In the genomic region with DNA sequence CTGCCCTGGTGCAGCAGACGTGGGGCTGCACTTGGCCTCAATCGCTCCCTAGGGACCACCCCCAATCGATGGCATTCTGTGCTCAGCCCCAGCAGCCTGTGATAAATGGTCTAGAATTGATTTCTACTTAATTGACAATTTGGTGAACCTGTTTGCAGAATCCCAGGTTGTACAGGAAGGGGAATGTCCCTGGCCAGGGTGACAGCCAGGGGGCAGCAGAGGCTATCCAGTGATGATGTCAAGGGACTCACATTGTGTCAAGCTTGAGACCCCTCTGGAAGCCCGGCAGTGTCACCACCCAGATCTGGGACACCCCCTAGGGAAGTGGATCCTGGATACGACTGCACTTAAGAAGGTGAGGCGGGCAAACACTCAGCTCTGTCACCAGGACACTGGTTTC, we compare ENCODE assay signal across 9 mouse cellular contexts. TPM values are rescaled to one million over a fixed set of nuclear protein-coding genes. Genes with fewer than 3 reads are reported as not detected.
A peak's percentile ranks its signal among the peaks of the same experiment; 100 is the strongest.
DNase-seq lines count a peak whose midpoint lies in the region; ATAC-seq and TF ChIP-seq lines count a peak whose summit lies in the region.
"Had no signal": no experiment of that assay in that cellular context is flagged by ENCODE, and none has a peak within 500 bp of the region (broad histone marks: within the 10 kb centered on the region; RNA-seq: fewer than 3 reads in every experiment).

No protein-coding gene starts in this region.

- no peaks in the 10 kb centered on the region for H3K27me3 ChIP-seq in intestine, postnatal 0 days (replicated peaks; ENCODE audit: control insufficient read depth, insufficient read depth, low read length)
- no peaks in the 10 kb centered on the region for H3K27me3 ChIP-seq in intestine, embryonic 16.5 days (replicated peaks; ENCODE audit: control insufficient read depth, insufficient read depth, low read length)
- peaks cover 72% of the 10 kb centered on the region for H3K27me3 ChIP-seq in C2C12 (ENCODE audit: control insufficient read depth, insufficient read depth, insufficient read length)
- H3K27me3 ChIP-seq in limb, embryonic 14.5 days (ENCODE audit: control insufficient read depth, insufficient read depth, low read length), result no peaks in the 10 kb centered on the region

- H3K79me3 ChIP-seq in C2C12 (ENCODE audit: low read depth), result no peaks in the 10 kb centered on the region

- H3ac ChIP-seq in C2C12 (ENCODE audit: control insufficient read depth, insufficient read length, low read depth), result no peak overlapping the region

- no peak overlapping the region for H3K4me3 ChIP-seq in intestine, postnatal 0 days (ENCODE audit: low read depth, low read length)
- H3K4me3 ChIP-seq in intestine, embryonic 16.5 days (ENCODE audit: low read length), result no peak overlapping the region
- H3K4me3 ChIP-seq in C2C12 (ENCODE audit: insufficient read depth, poor library complexity, severe bottlenecking), result no peak overlapping the region
- H3K4me3 ChIP-seq in limb, embryonic 14.5 days (replicated peaks; ENCODE audit: low read length), result no peak overlapping the region

- DNase-seq in T-cell, adult 2 months (ENCODE audit: low spot score), result peak; percentile 5
- peak; percentile 71 for DNase-seq in embryo, embryonic 10.5 days (ENCODE audit: low spot score)
- peak; percentile 21 for DNase-seq in limb, embryonic 14.5 days (ENCODE audit: low spot score)
- DNase-seq in retina, postnatal 7 days (ENCODE audit: low read depth, low spot score), result peak; percentile 43

- ATAC-seq in intestine, postnatal 0 days, result no peak
- ATAC-seq in intestine, embryonic 16.5 days, result no peak
- ATAC-seq in limb, embryonic 14.5 days (ENCODE audit: low FRiP score, low read depth), result no peak
- no peak for ATAC-seq in frontal cortex, adult (ENCODE audit: low TSS enrichment)

- H3K9ac ChIP-seq in intestine, postnatal 0 days (ENCODE audit: low read depth, low read length), result no peak overlapping the region
- no peak overlapping the region for H3K9ac ChIP-seq in intestine, embryonic 16.5 days (ENCODE audit: low read depth, low read length)
- no peak overlapping the region for H3K9ac ChIP-seq in limb, embryonic 14.5 days (ENCODE audit: low read depth, low read length, severe bottlenecking)

- H3K9me3 ChIP-seq in intestine, postnatal 0 days (ENCODE audit: control insufficient read depth), result no peaks in the 10 kb centered on the region
- H3K9me3 ChIP-seq in intestine, embryonic 16.5 days (ENCODE audit: control insufficient read depth, low read length), result no peaks in the 10 kb centered on the region
- H3K9me3 ChIP-seq in limb, embryonic 14.5 days (ENCODE audit: control insufficient read depth, low read length), result no peaks in the 10 kb centered on the region

- 22% methylated on average over 6 of the region's 6 CpGs for WGBS in intestine, postnatal 0 days
- 10% methylated on average over 6 of the region's 6 CpGs for WGBS in intestine, embryonic 16.5 days
- WGBS in limb, embryonic 14.5 days, result 12% methylated on average over 6 of the region's 6 CpGs

- H3K36me3 ChIP-seq in intestine, postnatal 0 days (ENCODE audit: control insufficient read depth, insufficient read depth), result no peaks in the 10 kb centered on the region
- no peaks in the 10 kb centered on the region for H3K36me3 ChIP-seq in intestine, embryonic 16.5 days (ENCODE audit: control insufficient read depth, insufficient read depth, low read length)
- no peaks in the 10 kb centered on the region for H3K36me3 ChIP-seq in C2C12 (ENCODE audit: control insufficient read depth, insufficient read depth)
- no peaks in the 10 kb centered on the region for H3K36me3 ChIP-seq in limb, embryonic 14.5 days (ENCODE audit: control insufficient read depth, insufficient read depth, low read length)

- H3K4me1 ChIP-seq in intestine, postnatal 0 days (replicated peaks; ENCODE audit: control insufficient read depth, insufficient read depth, low read length), result no peaks in the 10 kb centered on the region
- no peaks in the 10 kb centered on the region for H3K4me1 ChIP-seq in intestine, embryonic 16.5 days (ENCODE audit: control insufficient read depth, insufficient read depth, low read length)
- no peaks in the 10 kb centered on the region for H3K4me1 ChIP-seq in limb, embryonic 14.5 days (ENCODE audit: control insufficient read depth, insufficient read depth, low read length)

- no peak overlapping the region for H3K27ac ChIP-seq in intestine, postnatal 0 days (ENCODE audit: low read depth, low read length)
- H3K27ac ChIP-seq in intestine, embryonic 16.5 days (ENCODE audit: low read length), result no peak overlapping the region
- H3K27ac ChIP-seq in limb, embryonic 14.5 days (replicated peaks; ENCODE audit: low read depth, low read length), result no peak overlapping the region

- TF ChIP-seq POLR2A in limb, embryonic 14.5 days (IDR thresholded peaks at IDR 0.05; ENCODE audit: borderline replicate concordance, extremely low read depth, insufficient read depth, insufficient read length), result no peak

- TF ChIP-seq CTCF in intestine, postnatal 0 days (IDR thresholded peaks at IDR 0.05; ENCODE audit: low read depth), result peak; percentile 85
- peak; percentile 28 for TF ChIP-seq CTCF in C2C12 (IDR thresholded peaks at IDR 0.05; ENCODE audit: control insufficient read depth, insufficient read depth, insufficient read length)

- no peaks in the 10 kb centered on the region for H3K79me2 ChIP-seq in C2C12 (ENCODE audit: control insufficient read depth, insufficient read depth)

- no peak overlapping the region for H3K4me2 ChIP-seq in intestine, postnatal 0 days (replicated peaks; ENCODE audit: low read depth)
- no peak overlapping the region for H3K4me2 ChIP-seq in intestine, embryonic 16.5 days (ENCODE audit: low read depth, low read length)
- no peak overlapping the region for H3K4me2 ChIP-seq in limb, embryonic 14.5 days (replicated peaks; ENCODE audit: low read depth, low read length, severe bottlenecking)

TF ChIP-seq in C2C12, 6 proteins besides CTCF, POLR2A, EP300 and RAD21:
- no peak for TF ChIP-seq MYOG (IDR thresholded peaks at IDR 0.05; ENCODE audit: control insufficient read depth, extremely low read depth, insufficient read length)
- no peak for TF ChIP-seq CEBPB (IDR thresholded peaks at IDR 0.05; ENCODE audit: low read depth)
- TF ChIP-seq FOSL1 (IDR thresholded peaks at IDR 0.05; ENCODE audit: insufficient read depth, low read length, poor library complexity, severe bottlenecking), result no peak
- TF ChIP-seq MYOD1 (IDR thresholded peaks at IDR 0.05; ENCODE audit: control insufficient read depth, insufficient read length, low read depth), result no peak
- no peak for TF ChIP-seq USF1 (IDR thresholded peaks at IDR 0.05; ENCODE audit: low read depth)
- TF ChIP-seq MAX (IDR thresholded peaks at IDR 0.05), result no peak

RNA-seq across cellular contexts. Expression of a gene that starts 25.4 kb away (rescaled TPM):
- polyA plus RNA-seq in intestine, postnatal 0 days (2015; fragmentation: Nextera tagmentation; extraction: Ambion mirVana), result 0.10 TPM in 1 of 2 replicates, not detected in the other
- 0.09 TPM in 1 of 2 replicates, not detected in the other for polyA plus RNA-seq in intestine, embryonic 16.5 days (2015; fragmentation: Nextera tagmentation; extraction: Ambion mirVana)
- polyA plus RNA-seq in C2C12 (2012; fragmentation: generic; extraction: Trizol), result not detected
- polyA plus RNA-seq in limb, embryonic 14.5 days (2012; rRNA removed), result 0.03 TPM in 2 replicates
- not detected in 2 replicates for polyA plus RNA-seq in limb, embryonic 14.5 days (2014; fragmentation: Nextera tagmentation; extraction: Ambion mirVana)
- polyA plus RNA-seq: liver, embryonic 16.5 days had no signal

RNA-seq across cellular contexts. Expression of a gene that starts 54.7 kb away (rescaled TPM):
- polyA plus RNA-seq in intestine, postnatal 0 days (2015; fragmentation: Nextera tagmentation; extraction: Ambion mirVana), result 7.0 and 7.5 TPM in 2 replicates
- 23.8 and 25.1 TPM in 2 replicates for polyA plus RNA-seq in intestine, embryonic 16.5 days (2015; fragmentation: Nextera tagmentation; extraction: Ambion mirVana)
- 15.2 TPM for polyA plus RNA-seq in C2C12 (2012; fragmentation: generic; extraction: Trizol)
- 22.4 and 25.3 TPM in 2 replicates for polyA plus RNA-seq in limb, embryonic 14.5 days (2012; rRNA removed)
- 16.1 and 18.0 TPM in 2 replicates for polyA plus RNA-seq in limb, embryonic 14.5 days (2014; fragmentation: Nextera tagmentation; extraction: Ambion mirVana)

RNA-seq across cellular contexts. Expression of a gene that starts 59.6 kb away (rescaled TPM):
- 14.1 and 14.2 TPM in 2 replicates for polyA plus RNA-seq in intestine, postnatal 0 days (2015; fragmentation: Nextera tagmentation; extraction: Ambion mirVana)
- 18.6 and 20.4 TPM in 2 replicates for polyA plus RNA-seq in intestine, embryonic 16.5 days (2015; fragmentation: Nextera tagmentation; extraction: Ambion mirVana)
- 20.8 TPM for polyA plus RNA-seq in C2C12 (2012; fragmentation: generic; extraction: Trizol)
- polyA plus RNA-seq in limb, embryonic 14.5 days (2012; rRNA removed), result 6.4 and 11.8 TPM in 2 replicates
- polyA plus RNA-seq in limb, embryonic 14.5 days (2014; fragmentation: Nextera tagmentation; extraction: Ambion mirVana), result 5.0 and 5.3 TPM in 2 replicates

Comparison
In these comparisons a context has a peak if more than half of its experiments do, and no peak if none do; other contexts are left out.
1. DNase-seq: peak in every context shown above with its lines; median percentile 71 in embryo, embryonic 10.5 days; 43 in retina, postnatal 7 days; 21 in limb, embryonic 14.5 days; 5 in T-cell, adult 2 months.